Mouse (Mus musculus) cortical plate, adult 2 months (tissue): Measurements from ENCODE around the gene E2f7. TPM values are rescaled to one million over a fixed set of nuclear protein-coding genes. Genes with fewer than 3 reads are reported as not detected.

ENCODE experiments used
- H3K27ac ChIP-seq: fragments of 200-500 bp; 2 replicates; pipeline ENCODE4 v1.5.1; 2012; ENCODE audit warnings: low read length, control low read depth, inconsistent platforms; ENCODE audit not compliant: insufficient read depth
- H3K4me1 ChIP-seq: fragments of 200-500 bp; 2 replicates; pipeline ENCODE4 v1.6.1; 2011; ENCODE audit warnings: low read length; ENCODE audit not compliant: control insufficient read depth, insufficient read depth
- H3K4me3 ChIP-seq: fragments of 200-500 bp; 2 replicates; pipeline ENCODE4 v1.5.1; 2011; ENCODE audit warnings: mild to moderate bottlenecking, low read length, control low read depth; ENCODE audit not compliant: insufficient read depth
- CTCF ChIP-seq: fragments of 200-500 bp; IDR thresholded peaks from 2 replicates; pipeline ENCODE4 v1.5.1; 2011; ENCODE audit warnings: mild to moderate bottlenecking, control low read depth, low read length; ENCODE audit not compliant: insufficient read depth; ENCODE audit errors: extremely low read depth
- POLR2A ChIP-seq: fragments of 200-500 bp; IDR thresholded peaks from 2 replicates; pipeline ENCODE4 v1.6.1; 2011; ENCODE audit warnings: mild to moderate bottlenecking, low read length, control low read depth; ENCODE audit not compliant: insufficient read depth; ENCODE audit errors: extremely low read depth
- polyA plus RNA-seq: library from polyadenylated mRNA; depleted of rRNA; stranded (reverse); fragments of >200 nt; gene quantifications from 2 replicates; pipeline ENCODE4 v1.2.3, GENCODE M21; 2012; rRNA removed

Gene E2f7
- 0.13 and 0.17 TPM in 2 replicates for polyA plus RNA-seq

GRCm38 (mm10) chr10:110744686-110745639 lies at the start of gene E2f7:
Gene E2f7, plus strand, starts transcription at chr10:110745439.
- Histone ChIP-seq H3K4me3 (peak within 1 kb of the TSS; percentile 59), H3K4me1 (no peaks in the 10 kb centered on the region; the same call in 1 of the 2 replicates), H3K27ac (no peak within 1 kb of the TSS)
- TF ChIP-seq POLR2A (no peak), CTCF (no peak)

GRCm38 (mm10) chr10:110701276-110701675 lies 44.0 kb upstream of the E2f7 start:
- Histone ChIP-seq H3K4me1 (no peaks in the 10 kb centered on the region), H3K4me3 (no peak overlapping the region), H3K27ac (no peak overlapping the region)
- TF ChIP-seq POLR2A (no peak), CTCF (no peak)

- TF ChIP-seq CTCF (no peak), POLR2A (no peak)
- Histone ChIP-seq H3K4me3 (no peak overlapping the region), H3K4me1 (no peaks in the 10 kb centered on the region), H3K27ac (no peak overlapping the region)
Observed at GRCm38 (mm10) chr10:110705672-110706071, 39.6 kb upstream of the E2f7 start.

GRCm38 (mm10) chr10:110707390-110708113 lies 37.7 kb upstream of the E2f7 start:
- no peak for TF ChIP-seq POLR2A
- no peak; the same call in 1 of the 2 replicates for TF ChIP-seq CTCF
- Histone ChIP-seq H3K27ac (no peak overlapping the region), H3K4me1 (no peaks in the 10 kb centered on the region), H3K4me3 (no peak overlapping the region)

- Histone ChIP-seq H3K4me3 (no peak overlapping the region), H3K4me1 (no peaks in the 10 kb centered on the region), H3K27ac (no peak overlapping the region)
- TF ChIP-seq CTCF = no peak
- TF ChIP-seq POLR2A = no peak
Observed at GRCm38 (mm10) chr10:110716887-110717286, 28.4 kb upstream of the E2f7 start.

- no peak overlapping the region for H3K4me3 ChIP-seq
- TF ChIP-seq POLR2A (no peak), CTCF (no peak)
- no peak overlapping the region for H3K27ac ChIP-seq
- no peaks in the 10 kb centered on the region for H3K4me1 ChIP-seq
Observed at GRCm38 (mm10) chr10:110726431-110726830, 18.8 kb upstream of the E2f7 start.

- H3K27ac ChIP-seq = no peak overlapping the region
Observed at GRCm38 (mm10) chr10:110727816-110728215, 17.4 kb upstream of the E2f7 start.

GRCm38 (mm10) chr10:110733343-110733742 lies 11.9 kb upstream of the E2f7 start:
- H3K4me1 ChIP-seq = no peaks in the 10 kb centered on the region
- peak; percentile 74 for TF ChIP-seq CTCF
- TF ChIP-seq POLR2A = no peak
- no peak overlapping the region for H3K4me3 ChIP-seq
- no peak overlapping the region for H3K27ac ChIP-seq

More at GRCm38 (mm10) chr10:110727816-110728215, 17.4 kb upstream of the E2f7 start:
- no peak overlapping the region for H3K4me3 ChIP-seq
- H3K4me1 ChIP-seq = no peaks in the 10 kb centered on the region
- TF ChIP-seq CTCF = peak; percentile 69
- no peak for TF ChIP-seq POLR2A

GRCm38 (mm10) chr10:110743701-110744100 lies 1.5 kb upstream of the E2f7 start:
- Histone ChIP-seq H3K27ac (no peak overlapping the region), H3K4me1 (no peaks in the 10 kb centered on the region; the same call in 1 of the 2 replicates), H3K4me3 (no peak overlapping the region)
- TF ChIP-seq CTCF (no peak), POLR2A (no peak)
